Mouse (Mus musculus) large intestine, adult 2 months (tissue): ENCODE data around the gene Fancc. TPM values are rescaled to one million over a fixed set of nuclear protein-coding genes. Genes with fewer than 3 reads are reported as not detected.

Experiments used
- DNase-seq: peaks from one replicate; pipeline ENCODE4 v3.0.0-alpha.2; 2012; ENCODE audit warnings: low read depth, low spot score
- WGBS: fragments of 180-500 bp; shearing (Covaris S2); methylation state at CpG from one replicate; pipeline ENCODE4 v1.1.7; 2018; 5-methylcytosine and 5-hydroxymethylcytosine counted together
- polyA plus RNA-seq: library from polyadenylated mRNA; depleted of rRNA; stranded (reverse); fragments of >200 nt; gene quantifications from 2 replicates; pipeline ENCODE4 v1.2.3, GENCODE M21; 2012; rRNA removed

The Fancc gene
- polyA plus RNA-seq, 1 experiment: 6.2 TPM

- DNase-seq: no peak
- under 1% methylated on average over 51 of the region's 51 CpGs for WGBS
Measured at GRCm38 (mm10) chr13:63239877-63240671, 257.0 kb downstream of the Fancc start.

- DNase-seq: no peak
- 5% methylated on average over 11 of the region's 11 CpGs for WGBS
Measured at GRCm38 (mm10) chr13:63239301-63239804, 257.7 kb downstream of the Fancc start.

GRCm38 (mm10) chr13:63238045-63238444 is 259.0 kb downstream of the Fancc start:
- no peak for DNase-seq
- WGBS: 43% methylated on average over 7 of the region's 7 CpGs

- DNase-seq: no peak
- WGBS: 47% methylated on average over 5 of the region's 5 CpGs
Measured at GRCm38 (mm10) chr13:63236159-63236893, 260.8 kb downstream of the Fancc start.

GRCm38 (mm10) chr13:63235551-63235950 is 261.5 kb downstream of the Fancc start:
- DNase-seq: no peak
- 76% methylated on average over 3 of the region's 3 CpGs for WGBS

Other genes with a start within 250 kb of the Fancc start
- gene Ptch1, start 76.3 kb upstream of the Fancc start, polyA plus RNA-seq: 9.9 and 17.7 TPM in 2 replicates